Mouse (Mus musculus) thymus, postnatal 25 days (tissue): Measurements from ENCODE around the gene Faap20.

ENCODE experiments used
- DNase-seq: peaks from one replicate; pipeline ENCODE4 v3.0.0; 2022

The Faap20 gene

DNA sequence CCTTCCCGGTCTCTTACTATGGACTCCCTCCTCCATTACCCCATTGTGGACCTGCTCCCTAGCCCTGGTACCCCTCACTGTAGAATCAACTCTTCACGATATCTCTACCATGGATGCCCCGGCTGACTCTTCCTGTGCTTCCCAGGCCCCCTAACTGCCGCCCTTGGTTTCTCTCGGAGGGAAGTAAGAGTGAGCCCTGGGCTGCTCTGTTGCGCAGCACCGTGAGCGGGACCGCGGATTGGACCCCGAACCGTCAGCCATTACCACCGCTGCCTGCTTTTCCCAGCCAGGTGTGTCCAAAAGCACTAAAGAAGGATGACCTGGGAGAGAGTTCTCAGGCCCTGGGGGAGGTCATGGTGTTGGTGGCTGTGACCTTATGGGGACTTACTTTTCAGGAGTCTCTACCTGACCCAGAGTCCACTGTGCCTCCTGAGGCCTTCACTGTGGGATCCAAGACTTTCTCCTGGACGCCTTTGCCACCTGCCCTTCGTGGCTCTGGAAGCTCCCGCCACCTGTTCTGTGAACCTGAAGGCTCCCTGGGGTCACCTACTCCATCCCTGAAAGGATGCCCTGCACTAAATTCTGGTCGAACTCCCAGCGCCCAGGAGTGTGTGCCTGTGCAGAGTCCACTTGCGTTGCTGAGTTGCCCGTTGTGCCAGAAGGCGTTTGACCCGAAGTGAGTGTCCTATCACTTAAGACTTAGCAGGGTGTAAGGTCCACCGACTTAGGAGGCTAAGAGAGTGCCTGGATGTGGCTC lies 937 bp downstream of the Faap20 start:
- DNase-seq: no peak

GRCm38 (mm10) chr4:155251147-155251546 lies 1.5 kb downstream of the Faap20 start:
- DNase-seq: no peak

DNA sequence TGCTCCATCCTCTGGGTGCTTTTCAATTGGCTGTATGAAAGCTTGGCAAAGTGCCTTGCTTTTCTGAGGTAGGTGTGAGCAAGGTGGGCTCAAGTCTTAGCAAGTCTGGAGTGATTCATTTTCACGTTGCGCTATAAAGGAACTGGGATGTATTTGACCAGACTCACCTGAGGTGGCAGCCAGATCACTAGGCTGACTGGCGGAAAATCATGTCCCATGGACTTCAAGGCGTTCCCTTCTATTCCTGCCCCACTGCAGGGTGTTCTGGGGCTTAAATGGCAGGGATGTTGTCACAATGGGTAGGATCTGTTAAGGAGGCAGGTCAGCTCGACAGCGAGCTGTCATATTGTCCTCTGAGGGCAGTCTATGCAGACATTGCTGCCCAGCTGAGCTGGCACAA lies 2.7 kb downstream of the Faap20 start:
- DNase-seq: no peak

GRCm38 (mm10) chr4:155264521-155265321 lies 15.1 kb downstream of the Faap20 start:
- no peak for DNase-seq

- DNase-seq: no peak
These were observed 17.5 kb downstream of the Faap20 start for GRCm38 (mm10) chr4:155267047-155267543.

DNA sequence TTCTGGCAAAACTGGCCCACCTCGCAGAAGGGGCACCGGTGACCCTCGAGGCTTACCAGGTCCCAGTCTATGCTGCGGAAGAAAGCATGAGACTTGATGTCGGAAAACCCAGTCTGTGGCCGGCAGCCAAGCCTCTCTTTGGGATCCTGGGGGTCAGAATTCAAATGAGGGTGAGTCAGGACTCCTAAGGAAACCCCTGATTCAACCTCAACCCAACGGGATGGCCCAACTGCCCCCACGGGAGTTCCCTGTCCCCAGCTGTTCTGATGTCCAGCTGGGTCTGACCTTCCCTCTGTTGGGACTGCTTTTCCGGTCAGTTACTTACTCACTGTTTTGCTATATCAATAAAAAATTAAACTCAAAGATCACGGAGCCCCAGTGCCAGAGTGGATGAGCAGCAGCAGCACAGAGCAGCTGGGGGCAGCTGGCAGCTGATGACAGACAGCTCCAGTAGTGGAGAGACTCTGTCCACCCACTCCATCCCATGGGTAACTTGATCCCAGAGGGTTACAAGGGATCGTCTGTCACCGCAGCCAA lies 18.1 kb downstream of the Faap20 start:
- no peak for DNase-seq

GRCm38 (mm10) chr4:155268382-155268781 lies 18.8 kb downstream of the Faap20 start:
- peak; percentile 52 for DNase-seq

- DNase-seq: no peak
These were observed 24.8 kb downstream of the Faap20 start for GRCm38 (mm10) chr4:155274451-155274850.

DNA sequence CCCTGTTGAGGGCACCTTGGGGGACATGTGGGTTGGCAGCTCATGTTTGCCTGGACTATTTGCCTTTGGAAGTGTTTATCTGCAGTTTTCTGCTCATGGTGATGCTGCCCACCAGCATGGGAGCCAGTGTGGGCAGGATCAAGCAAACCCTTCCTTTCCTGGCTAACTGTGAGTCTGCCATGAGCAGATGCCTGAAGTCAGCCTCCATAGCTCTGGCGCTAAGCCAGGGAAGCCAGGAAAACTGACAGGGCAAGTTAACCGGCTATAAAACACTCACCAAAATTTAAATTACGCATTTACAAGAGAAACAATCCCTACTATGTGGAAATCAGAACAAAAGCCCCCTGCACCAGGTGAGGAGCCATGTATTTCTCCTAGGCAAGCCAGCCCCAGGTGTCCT lies 25.2 kb downstream of the Faap20 start:
- DNase-seq: no peak

DNA sequence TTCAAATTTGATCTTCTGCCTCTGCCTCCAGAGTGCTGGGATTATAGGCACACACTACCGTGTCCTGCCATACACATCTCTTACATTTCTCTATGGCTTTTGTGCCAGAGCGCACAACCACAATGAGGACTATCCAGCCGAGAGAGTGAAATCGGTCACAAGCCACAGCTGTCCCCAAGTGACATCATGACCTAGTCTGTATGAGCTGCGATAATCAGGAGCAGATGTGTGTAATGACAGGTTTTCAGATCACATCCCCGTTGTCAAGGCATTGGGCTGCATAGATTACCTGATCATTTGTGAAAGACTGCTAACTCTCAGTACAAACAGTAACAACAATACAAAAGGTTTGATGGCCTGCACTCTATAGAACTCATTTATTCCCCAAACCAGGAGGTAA lies 28.4 kb downstream of the Faap20 start:
- DNase-seq: no peak

DNA sequence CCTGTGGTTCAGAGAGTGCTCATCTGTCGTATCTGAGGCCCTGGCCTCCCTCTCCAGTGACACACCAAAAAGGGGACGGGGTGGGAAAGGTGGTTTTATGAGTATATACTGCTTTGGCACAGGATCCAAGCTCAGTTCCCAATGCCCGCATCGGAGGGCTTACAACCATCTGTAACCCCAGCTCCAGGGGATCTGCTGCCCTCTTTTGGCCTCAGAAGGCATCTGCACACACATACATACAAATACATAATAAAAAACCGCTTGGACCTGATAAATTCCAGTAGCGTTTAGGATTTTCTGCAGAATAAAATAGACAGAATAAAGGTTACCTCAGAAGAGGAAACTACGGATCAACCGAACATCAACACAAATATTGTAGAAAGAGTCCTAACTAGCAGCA lies 29.5 kb downstream of the Faap20 start:
- DNase-seq: no peak

DNA sequence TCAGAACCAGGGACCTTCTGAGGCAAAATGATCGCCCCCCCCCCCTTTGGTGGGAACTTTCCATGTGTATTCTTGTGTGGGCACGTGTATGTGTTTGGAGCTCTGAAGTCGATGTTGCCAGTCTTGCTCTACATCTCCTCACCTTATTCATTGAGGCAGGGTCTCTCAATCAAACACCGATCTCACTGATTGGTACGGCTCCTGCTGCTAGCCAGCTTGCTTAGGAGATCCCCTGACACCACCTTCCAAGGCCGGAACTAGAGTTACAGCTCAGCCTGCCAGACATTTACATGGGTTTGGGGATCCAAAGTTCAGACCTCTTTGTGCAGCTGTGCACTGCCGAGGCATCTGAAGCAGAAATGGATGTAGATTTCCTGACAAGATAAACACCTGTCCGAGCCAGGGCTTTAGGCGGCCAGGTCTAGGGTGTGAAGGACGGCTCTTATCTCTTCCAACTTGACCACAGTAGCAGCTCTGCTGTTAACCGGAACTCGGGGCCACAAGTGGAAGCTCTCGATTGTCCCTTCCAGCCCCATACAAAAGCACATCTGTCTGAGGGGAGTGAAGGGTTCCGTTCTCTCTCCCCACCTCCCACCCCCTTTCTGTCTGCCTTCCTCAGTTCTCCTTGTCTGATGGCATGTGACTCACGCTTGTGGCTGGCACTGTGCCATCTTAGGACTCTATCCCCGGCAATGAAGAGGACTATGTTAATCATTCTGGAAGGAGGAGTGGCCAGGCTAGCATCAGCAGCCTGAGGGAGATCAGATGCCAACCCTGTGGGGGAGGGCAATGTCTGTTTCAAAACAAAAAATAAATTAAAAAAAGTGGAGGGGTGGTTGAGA lies 30.5 kb downstream of the Faap20 start:
- DNase-seq: no peak

DNA sequence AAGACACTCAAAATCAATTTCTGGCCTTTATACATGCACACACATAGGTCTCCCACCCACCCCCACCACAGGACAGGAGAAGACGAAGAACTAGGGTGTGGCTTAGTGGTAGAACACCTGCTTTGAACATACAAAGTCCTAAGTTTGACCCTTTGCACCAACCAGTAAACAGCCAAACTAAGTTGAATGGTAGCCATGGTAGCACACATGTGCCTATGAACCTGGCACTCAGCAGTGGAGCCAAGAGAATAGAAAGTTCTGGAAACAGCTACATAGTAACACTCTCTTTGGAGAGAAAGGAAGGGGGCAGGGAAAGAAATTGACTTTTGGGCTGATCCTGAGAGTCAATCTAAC lies 31.1 kb downstream of the Faap20 start:
- no peak for DNase-seq

DNA sequence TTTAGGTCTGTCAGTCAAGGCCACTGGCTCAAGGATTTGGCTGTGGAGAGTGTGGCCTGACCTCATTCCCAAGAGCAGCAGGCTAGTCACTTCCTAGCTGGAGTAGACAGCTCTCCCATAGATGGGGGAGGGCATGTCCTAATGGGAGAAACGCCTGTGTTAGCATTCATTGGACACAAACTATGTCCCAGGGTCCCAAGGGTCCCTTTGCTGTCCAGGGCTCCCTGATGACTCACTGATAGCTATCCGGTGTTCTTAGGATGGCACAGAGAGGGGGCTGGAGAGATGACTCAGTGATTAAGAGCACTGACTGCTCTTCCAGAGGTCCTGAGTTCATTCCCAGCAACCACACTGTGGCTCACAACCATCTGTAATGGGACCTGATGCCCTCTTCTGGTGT lies 31.6 kb downstream of the Faap20 start:
- no peak for DNase-seq

DNA sequence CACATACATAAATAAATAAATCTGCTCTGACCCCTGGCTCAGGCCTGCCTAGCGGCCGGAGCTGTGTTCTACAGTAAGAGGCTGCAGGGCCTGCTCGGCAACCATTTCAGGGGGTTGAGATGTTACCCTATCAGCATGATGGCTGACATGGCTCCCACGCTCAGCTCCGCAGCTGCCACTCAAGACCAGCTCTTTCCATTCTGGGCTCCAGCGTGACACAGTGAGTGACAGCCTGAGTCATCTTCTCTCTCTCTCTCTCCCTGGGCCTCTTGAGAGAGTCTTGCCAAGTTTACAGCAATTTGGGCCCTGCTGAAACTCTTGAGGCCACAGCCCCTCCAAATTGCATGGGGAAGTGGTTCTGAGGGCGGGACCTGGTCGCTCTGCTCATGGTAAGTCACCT lies 32.0 kb downstream of the Faap20 start:
- no peak for DNase-seq

DNA sequence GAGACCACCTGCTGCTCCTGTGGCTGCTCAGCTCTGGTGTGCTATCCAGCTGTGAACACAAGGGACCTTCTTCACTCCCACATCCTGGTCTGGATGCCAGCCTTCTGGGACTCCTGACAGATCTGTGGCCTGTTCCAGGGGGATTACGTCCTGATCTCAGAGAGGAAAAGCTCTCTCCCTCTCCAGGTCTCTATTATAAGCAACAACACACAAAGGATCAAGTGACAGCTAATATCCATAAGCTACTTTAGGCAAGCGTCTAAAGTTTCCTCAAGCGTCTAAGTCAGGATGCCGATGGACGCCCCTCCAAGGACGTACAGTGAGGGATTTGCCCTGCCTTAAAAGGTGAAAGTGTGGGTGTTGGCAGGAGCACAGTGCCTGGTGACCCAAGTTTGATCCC lies 32.6 kb downstream of the Faap20 start:
- DNase-seq: no peak

- DNase-seq: no peak
These were observed 33.5 kb downstream of the Faap20 start for GRCm38 (mm10) chr4:155283001-155283503.

DNA sequence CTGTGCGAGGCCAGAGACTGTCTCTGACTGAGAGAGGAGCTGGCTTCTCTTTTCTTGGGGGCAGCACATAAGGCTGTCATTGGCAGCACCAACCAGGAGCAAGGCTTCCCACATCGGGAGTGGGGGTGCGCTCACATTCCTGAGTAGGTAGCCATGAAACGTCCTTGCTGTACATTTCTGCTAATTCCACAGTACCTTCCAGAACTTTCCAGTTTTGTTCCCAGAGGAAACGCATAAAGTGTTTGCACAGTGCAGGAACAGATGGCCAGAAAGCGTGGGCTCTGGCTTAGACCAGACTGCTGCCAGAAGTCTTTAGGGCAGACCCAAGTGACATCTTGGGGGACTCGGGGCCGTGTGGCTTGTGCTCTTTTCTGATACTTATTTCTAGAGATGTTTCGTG lies 34.0 kb downstream of the Faap20 start:
- DNase-seq: no peak

GRCm38 (mm10) chr4:155284521-155285379 lies 35.1 kb downstream of the Faap20 start:
- DNase-seq: no peak

DNA sequence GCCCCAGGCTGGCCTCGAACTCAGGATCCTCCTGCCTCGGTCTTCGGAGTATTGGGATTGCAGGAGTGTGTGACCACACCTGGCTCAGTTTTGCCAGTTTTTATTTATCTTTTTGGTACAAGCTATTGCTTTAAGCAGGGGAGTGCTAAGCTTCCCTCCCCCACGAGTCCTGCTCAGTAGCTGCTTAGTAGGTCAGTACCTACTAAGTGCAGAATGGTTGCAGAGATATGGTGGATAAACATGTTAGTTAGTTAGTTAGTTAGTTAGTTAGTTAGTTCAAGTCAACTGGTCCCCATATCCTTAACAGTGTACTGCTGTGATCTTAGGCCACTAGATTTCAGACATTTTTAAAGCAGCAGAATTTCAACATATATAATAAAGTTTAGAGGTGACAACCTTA lies 36.5 kb downstream of the Faap20 start:
- DNase-seq: no peak

- DNase-seq: no peak
These were observed 38.1 kb downstream of the Faap20 start for GRCm38 (mm10) chr4:155287713-155288112.

DNA sequence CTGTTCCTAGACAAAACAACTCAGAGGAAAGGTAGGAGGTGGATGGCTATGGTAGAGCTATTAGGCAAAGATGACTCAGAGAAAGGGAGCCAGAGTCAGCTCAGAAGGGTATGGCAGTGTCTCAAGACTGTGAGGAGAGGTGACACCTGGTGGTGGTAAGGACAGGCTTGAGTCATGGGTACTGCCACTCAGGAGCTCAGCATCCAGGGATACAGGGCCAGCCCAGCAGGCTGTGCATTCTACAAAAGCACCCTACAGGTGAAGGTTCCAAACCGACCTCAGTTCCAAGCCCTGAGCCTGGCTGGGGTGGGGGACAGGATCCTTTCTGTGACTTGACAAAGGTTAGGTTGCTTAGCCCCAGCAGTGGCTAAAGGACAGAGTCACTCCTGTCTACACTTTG lies 39.0 kb downstream of the Faap20 start:
- no peak for DNase-seq
